Mouse (Mus musculus): ENCODE data around the gene 4931409K22Rik. TPM values are rescaled to one million over a fixed set of nuclear protein-coding genes. Genes with fewer than 3 reads are reported as not detected.
A peak's percentile ranks its signal among the peaks of the same experiment; 100 is the strongest.

4931409K22Rik gene
- total and polyA plus RNA-seq, 2 experiments from 2014 or later, result 0.11 TPM; not detected in 1

DNA sequence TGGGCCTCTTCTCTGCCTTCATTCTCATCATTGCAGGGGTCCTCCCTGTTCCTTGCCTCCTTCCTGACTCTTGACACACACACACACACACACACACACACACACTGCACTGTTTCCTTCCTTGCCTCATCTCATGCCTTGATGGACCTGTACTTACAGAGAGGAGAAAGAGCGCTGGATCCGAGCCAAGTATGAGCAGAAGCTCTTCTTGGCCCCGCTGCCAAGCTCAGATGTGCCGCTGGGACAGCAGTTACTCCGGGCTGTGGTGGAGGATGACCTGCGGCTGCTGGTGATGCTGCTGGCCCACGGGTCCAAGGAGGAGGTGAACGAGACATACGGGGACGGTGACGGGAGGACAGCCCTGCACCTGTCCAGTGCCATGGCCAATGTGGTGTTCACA lies 55.8 kb downstream of the 4931409K22Rik start:
- Histone ChIP-seq H3K9ac (no peak overlapping the region), H3K4me3 (ENCODE audit: low read depth, low read length) (no peak overlapping the region), H3K27ac (ENCODE audit: low read depth, low read length) (no peak overlapping the region), H3K4me1 (ENCODE audit: insufficient read depth) (peaks cover 6% of the 10 kb centered on the region; the same call in 1 of the 2 replicates), H3K36me3 (ENCODE audit: insufficient read depth) (peaks cover 57% of the 10 kb centered on the region), H3K27me3 (ENCODE audit: insufficient read depth, low read length) (peaks cover 13% of the 10 kb centered on the region; the same call in 1 of the 2 replicates), H3K9me3 (ENCODE audit: low read length) (no peaks in the 10 kb centered on the region), H3K4me2 (ENCODE audit: low read depth) (no peak overlapping the region)
- DNase-seq (no peak), ATAC-seq (no peak)
- WGBS, result 69% methylated on average over 11 of the region's 11 CpGs
- TF ChIP-seq CTCF (IDR thresholded peaks at IDR 0.05; ENCODE audit: low read depth), result no peak

DNA sequence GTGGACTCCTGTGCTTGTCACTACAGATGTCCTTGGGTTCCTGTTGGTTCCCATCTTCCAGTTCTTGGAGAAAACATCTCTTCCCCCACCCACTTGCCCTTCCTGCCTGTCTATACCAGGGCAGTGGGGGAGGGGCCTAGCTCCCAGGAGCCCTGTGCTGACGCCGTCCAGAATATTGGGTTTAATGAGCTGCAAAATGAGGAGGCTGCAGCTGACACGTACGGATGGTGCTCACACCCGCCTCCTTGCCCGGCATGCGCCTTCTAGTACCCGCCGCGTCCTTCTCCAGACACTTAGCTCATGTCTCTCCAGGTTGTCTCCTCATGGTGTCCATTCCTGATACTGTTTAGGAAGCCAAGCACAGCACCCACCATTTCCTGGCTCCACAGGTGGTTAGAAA lies 57.5 kb downstream of the 4931409K22Rik start:
- H3K4me3 ChIP-seq (ENCODE audit: low read depth, low read length), result no peak overlapping the region
- 0 out of 2 replicates have a peak, but pooled peaks cover under 1% of the 10 kb centered on the region for H3K27me3 ChIP-seq (ENCODE audit: insufficient read depth, low read length)
- H3K4me1 ChIP-seq (ENCODE audit: insufficient read depth), result peaks cover 6% of the 10 kb centered on the region; the same call in 1 of the 2 replicates
- H3K36me3 ChIP-seq (ENCODE audit: insufficient read depth), result peaks cover 59% of the 10 kb centered on the region
- DNase-seq (no peak), ATAC-seq (no peak)
- 56% methylated on average over 10 of the region's 10 CpGs for WGBS
- TF ChIP-seq CTCF (IDR thresholded peaks at IDR 0.05; ENCODE audit: low read depth), result no peak
- no peak overlapping the region for H3K27ac ChIP-seq (ENCODE audit: low read depth, low read length)
- H3K9me3 ChIP-seq (ENCODE audit: low read length), result no peaks in the 10 kb centered on the region
- H3K4me2 ChIP-seq (ENCODE audit: low read depth), result no peak overlapping the region
- H3K9ac ChIP-seq, result no peak overlapping the region

- peaks cover 6% of the 10 kb centered on the region; the same call in 1 of the 2 replicates for H3K4me1 ChIP-seq (ENCODE audit: insufficient read depth)
- H3K27ac ChIP-seq (ENCODE audit: low read depth, low read length), result no peak overlapping the region
- H3K9me3 ChIP-seq (ENCODE audit: low read length), result no peaks in the 10 kb centered on the region
- peaks cover 67% of the 10 kb centered on the region for H3K36me3 ChIP-seq (ENCODE audit: insufficient read depth)
- ATAC-seq, result peak; percentile 30; the same call in 1 of the 2 replicates
- no peak overlapping the region for H3K9ac ChIP-seq
- H3K27me3 ChIP-seq (ENCODE audit: insufficient read depth, low read length), result no peaks in the 10 kb centered on the region
- no peak for DNase-seq
- H3K4me2 ChIP-seq (ENCODE audit: low read depth), result no peak overlapping the region
- WGBS, result 36% methylated on average over 12 of the region's 12 CpGs
- no peak overlapping the region for H3K4me3 ChIP-seq (ENCODE audit: low read depth, low read length)
- TF ChIP-seq CTCF (IDR thresholded peaks at IDR 0.05; ENCODE audit: low read depth), result no peak
Measured at GRCm38 (mm10) chr5:24497526-24497925, 59.1 kb downstream of the 4931409K22Rik start.

DNA sequence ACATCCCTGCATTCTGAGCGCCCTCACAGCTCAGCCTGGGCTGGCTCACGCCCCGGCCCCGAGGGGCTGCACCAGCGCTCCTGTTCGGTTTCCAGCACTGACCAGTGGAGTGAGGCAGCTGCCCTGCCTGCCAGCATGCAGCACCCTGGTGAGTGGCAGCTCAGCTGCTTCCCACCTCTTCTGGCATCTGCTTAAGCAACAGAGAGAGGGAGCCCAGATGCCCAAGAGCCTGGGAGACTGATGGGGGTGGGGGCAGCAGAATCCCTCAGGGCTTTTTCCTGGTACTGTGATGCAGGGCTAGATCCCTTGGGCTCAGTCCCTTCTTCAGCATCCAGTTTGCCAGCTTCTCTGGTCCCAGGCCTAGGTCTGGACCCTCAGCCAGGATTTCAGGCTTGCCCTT lies 59.9 kb downstream of the 4931409K22Rik start:
- no peak overlapping the region for H3K4me3 ChIP-seq (ENCODE audit: low read depth, low read length)
- no peak overlapping the region; the same call in 1 of the 2 replicates for H3K9ac ChIP-seq
- H3K4me2 ChIP-seq (ENCODE audit: low read depth), result no peak overlapping the region
- no peaks in the 10 kb centered on the region for H3K9me3 ChIP-seq (ENCODE audit: low read length)
- peaks cover 68% of the 10 kb centered on the region for H3K36me3 ChIP-seq (ENCODE audit: insufficient read depth)
- DNase-seq, result no peak
- WGBS, result 57% methylated on average over 6 of the region's 6 CpGs
- H3K4me1 ChIP-seq (ENCODE audit: insufficient read depth), result peaks cover 6% of the 10 kb centered on the region; the same call in 1 of the 2 replicates
- ATAC-seq, result peak; percentile 23
- H3K27me3 ChIP-seq (ENCODE audit: insufficient read depth, low read length), result no peaks in the 10 kb centered on the region
- no peak overlapping the region for H3K27ac ChIP-seq (ENCODE audit: low read depth, low read length)
- no peak for TF ChIP-seq CTCF (IDR thresholded peaks at IDR 0.05; ENCODE audit: low read depth)

DNA sequence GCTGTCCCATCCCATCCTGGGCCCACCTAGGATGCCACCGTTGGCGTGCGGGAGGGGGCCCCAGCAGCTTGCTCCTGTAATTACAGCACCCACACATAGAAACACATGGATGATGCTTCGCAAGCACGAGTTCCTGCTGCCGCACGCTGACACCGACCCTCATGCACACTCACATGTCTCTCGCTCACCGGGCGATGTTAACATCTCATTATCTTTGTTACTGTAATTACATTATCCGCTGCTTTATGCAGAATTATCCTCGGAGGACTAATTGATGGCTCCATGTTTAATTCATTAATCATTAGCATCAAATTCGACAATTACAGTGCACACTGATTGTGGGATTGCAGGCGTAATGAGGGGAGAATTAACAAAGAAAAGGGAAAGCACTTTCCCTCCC lies 61.6 kb downstream of the 4931409K22Rik start:
- 0 out of 2 replicates have a peak overlapping the region, but pooled peaks have one; percentile 9 for H3K27ac ChIP-seq (ENCODE audit: low read depth, low read length)
- peaks cover 6% of the 10 kb centered on the region; the same call in 1 of the 2 replicates for H3K4me1 ChIP-seq (ENCODE audit: insufficient read depth)
- ATAC-seq, result peak; percentile 69
- H3K9ac ChIP-seq, result no peak overlapping the region
- no peaks in the 10 kb centered on the region for H3K9me3 ChIP-seq (ENCODE audit: low read length)
- no peak overlapping the region for H3K4me2 ChIP-seq (ENCODE audit: low read depth)
- peak; percentile 63 for DNase-seq
- TF ChIP-seq CTCF (IDR thresholded peaks at IDR 0.05; ENCODE audit: low read depth), result no peak
- 24% methylated on average over 15 of the region's 15 CpGs for WGBS
- H3K36me3 ChIP-seq (ENCODE audit: insufficient read depth), result peaks cover 67% of the 10 kb centered on the region
- H3K27me3 ChIP-seq (ENCODE audit: insufficient read depth, low read length), result no peaks in the 10 kb centered on the region
- H3K4me3 ChIP-seq (ENCODE audit: low read depth, low read length), result no peak overlapping the region

MicroRNAs within 50 kb of the gene (microRNA counts, 519-probe panel; counts per million panel counts)
- microRNA mmu-miR-671-3p (not detected), microRNA mmu-miR-671-5p (not detected)

Small RNAs within 50 kb of the gene (microRNA-seq; reads per million reads assigned to microRNA genes)
- gene Mir671, result 283 to 329 reads per million in 2 experiments

Other genes starting within 250 kb of the 4931409K22Rik start
- 13.5 and 21.2 TPM in 2 replicates for gene Kcnh2, start 205.2 kb downstream of the 4931409K22Rik start, total RNA-seq (2014; rRNA removed)
- gene Kcnh2, start 205.2 kb downstream of the 4931409K22Rik start, polyA plus RNA-seq (2015; fragmentation: Nextera tagmentation; extraction: Ambion mirVana), result 4.7 and 6.8 TPM in 2 replicates
- 6.1 and 8.3 TPM in 2 replicates for gene Nos3, start 192.0 kb downstream of the 4931409K22Rik start, total RNA-seq (2014; rRNA removed)
- gene Nos3, start 192.0 kb downstream of the 4931409K22Rik start, polyA plus RNA-seq (2015; fragmentation: Nextera tagmentation; extraction: Ambion mirVana), result 6.3 and 6.8 TPM in 2 replicates
- 8.0 and 9.5 TPM in 2 replicates for gene Atg9b, start 164.7 kb downstream of the 4931409K22Rik start, total RNA-seq (2014; rRNA removed)
- gene Atg9b, start 164.7 kb downstream of the 4931409K22Rik start, polyA plus RNA-seq (2015; fragmentation: Nextera tagmentation; extraction: Ambion mirVana), result 3.4 and 5.1 TPM in 2 replicates
- 58.2 and 64.1 TPM in 2 replicates for gene Abcb8, start 163.1 kb downstream of the 4931409K22Rik start, total RNA-seq (2014; rRNA removed)
- 38.7 and 44.6 TPM in 2 replicates for gene Abcb8, start 163.1 kb downstream of the 4931409K22Rik start, polyA plus RNA-seq (2015; fragmentation: Nextera tagmentation; extraction: Ambion mirVana)
- 0.15 TPM in 1 of 2 replicates, not detected in the other for gene Asic3, start 143.4 kb downstream of the 4931409K22Rik start, total RNA-seq (2014; rRNA removed)
- gene Asic3, start 143.4 kb downstream of the 4931409K22Rik start, polyA plus RNA-seq (2015; fragmentation: Nextera tagmentation; extraction: Ambion mirVana), result 0.08 and 0.52 TPM in 2 replicates
- gene Cdk5, start 133.3 kb downstream of the 4931409K22Rik start, total RNA-seq (2014; rRNA removed), result 83.3 and 93.8 TPM in 2 replicates
- gene Cdk5, start 133.3 kb downstream of the 4931409K22Rik start, polyA plus RNA-seq (2015; fragmentation: Nextera tagmentation; extraction: Ambion mirVana), result 156 and 165 TPM in 2 replicates
- 21.4 and 31.9 TPM in 2 replicates for gene Slc4a2, start 133.0 kb downstream of the 4931409K22Rik start, total RNA-seq (2014; rRNA removed)
- 9.7 and 13.9 TPM in 2 replicates for gene Slc4a2, start 133.0 kb downstream of the 4931409K22Rik start, polyA plus RNA-seq (2015; fragmentation: Nextera tagmentation; extraction: Ambion mirVana)
- 87.0 and 132 TPM in 2 replicates for gene Fastk, start 111.5 kb downstream of the 4931409K22Rik start, total RNA-seq (2014; rRNA removed)
- gene Fastk, start 111.5 kb downstream of the 4931409K22Rik start, polyA plus RNA-seq (2015; fragmentation: Nextera tagmentation; extraction: Ambion mirVana), result 88.7 and 91.9 TPM in 2 replicates
- 34.3 and 47.2 TPM in 2 replicates for gene Tmub1, start 109.0 kb downstream of the 4931409K22Rik start, total RNA-seq (2014; rRNA removed)
- gene Tmub1, start 109.0 kb downstream of the 4931409K22Rik start, polyA plus RNA-seq (2015; fragmentation: Nextera tagmentation; extraction: Ambion mirVana), result 54.8 and 56.7 TPM in 2 replicates
- gene Agap3, start 104.6 kb downstream of the 4931409K22Rik start, total RNA-seq (2014; rRNA removed), result 270 and 296 TPM in 2 replicates
- 136 and 140 TPM in 2 replicates for gene Agap3, start 104.6 kb downstream of the 4931409K22Rik start, polyA plus RNA-seq (2015; fragmentation: Nextera tagmentation; extraction: Ambion mirVana)
- 2.3 and 4.8 TPM in 2 replicates for gene Gbx1, start 29.6 kb downstream of the 4931409K22Rik start, total RNA-seq (2014; rRNA removed)
- 0.91 and 1.3 TPM in 2 replicates for gene Gbx1, start 29.6 kb downstream of the 4931409K22Rik start, polyA plus RNA-seq (2015; fragmentation: Nextera tagmentation; extraction: Ambion mirVana)
- gene Asb10, start 15.8 kb downstream of the 4931409K22Rik start, total RNA-seq (2014; rRNA removed), result 0.43 TPM in 1 of 2 replicates, not detected in the other
- gene Asb10, start 15.8 kb downstream of the 4931409K22Rik start, polyA plus RNA-seq (2015; fragmentation: Nextera tagmentation; extraction: Ambion mirVana), result 0.21 and 0.22 TPM in 2 replicates
- 59.8 and 66.2 TPM in 2 replicates for gene Abcf2, start 20.7 kb upstream of the 4931409K22Rik start, total RNA-seq (2014; rRNA removed)
- gene Abcf2, start 20.7 kb upstream of the 4931409K22Rik start, polyA plus RNA-seq (2015; fragmentation: Nextera tagmentation; extraction: Ambion mirVana), result 73.7 and 80.8 TPM in 2 replicates
- gene Chpf2, start 29.9 kb upstream of the 4931409K22Rik start, total RNA-seq (2014; rRNA removed), result 25.0 and 33.5 TPM in 2 replicates
- gene Chpf2, start 29.9 kb upstream of the 4931409K22Rik start, polyA plus RNA-seq (2015; fragmentation: Nextera tagmentation; extraction: Ambion mirVana), result 18.7 and 21.3 TPM in 2 replicates
- 265 and 272 TPM in 2 replicates for gene Smarcd3, start 67.6 kb upstream of the 4931409K22Rik start, total RNA-seq (2014; rRNA removed)
- gene Smarcd3, start 67.6 kb upstream of the 4931409K22Rik start, polyA plus RNA-seq (2015; fragmentation: Nextera tagmentation; extraction: Ambion mirVana), result 162 and 168 TPM in 2 replicates
- gene Nub1, start 128.7 kb upstream of the 4931409K22Rik start, total RNA-seq (2014; rRNA removed), result 88.6 TPM in 2 replicates
- 59.4 and 61.0 TPM in 2 replicates for gene Nub1, start 128.7 kb upstream of the 4931409K22Rik start, polyA plus RNA-seq (2015; fragmentation: Nextera tagmentation; extraction: Ambion mirVana)
- gene Wdr86, start 173.9 kb upstream of the 4931409K22Rik start, total RNA-seq (2014; rRNA removed), result 7.2 and 13.1 TPM in 2 replicates
- gene Wdr86, start 173.9 kb upstream of the 4931409K22Rik start, polyA plus RNA-seq (2015; fragmentation: Nextera tagmentation; extraction: Ambion mirVana), result 4.4 and 5.5 TPM in 2 replicates
- gene Crygn, start 201.2 kb upstream of the 4931409K22Rik start, total RNA-seq (2014; rRNA removed), result 0.33 TPM in 1 of 2 replicates, not detected in the other
- 2.1 and 4.9 TPM in 2 replicates for gene Crygn, start 201.2 kb upstream of the 4931409K22Rik start, polyA plus RNA-seq (2015; fragmentation: Nextera tagmentation; extraction: Ambion mirVana)

Measured in forebrain, postnatal 0 days (tissue).